Mouse (Mus musculus): ENCODE data around the gene Npas2. TPM values are rescaled to one million over a fixed set of nuclear protein-coding genes. Genes with fewer than 3 reads are reported as not detected.

Gene Npas2
- total and polyA plus RNA-seq, 3 experiments = not detected

GRCm38 (mm10) chr1:39284786-39285185 lies 91.3 kb downstream of the Npas2 start:
- no peak overlapping the region for H3K4me3 ChIP-seq (ENCODE audit: control insufficient read depth in 1 of 2, insufficient read depth in 1 of 2, low read depth in 2 of 2, low read length in 2 of 2)
- no peaks in the 10 kb centered on the region for H3K4me1 ChIP-seq (ENCODE audit: control insufficient read depth in 1 of 2, insufficient read depth in 2 of 2, low read length in 2 of 2)
- no peak overlapping the region for H3K27ac ChIP-seq (ENCODE audit: control insufficient read depth, low read depth, low read length)
- no peak overlapping the region for H3K9ac ChIP-seq (ENCODE audit: control insufficient read depth, low read depth, low read length, poor library complexity, severe bottlenecking)
- H3K79me2 ChIP-seq (ENCODE audit: control insufficient read depth, insufficient read depth, low read length, poor library complexity) = no peaks in the 10 kb centered on the region
- TF ChIP-seq RAD21 (IDR thresholded peaks at IDR 0.05; ENCODE audit: low read depth, low read length) = no peak
- TF ChIP-seq CTCF (IDR thresholded peaks at IDR 0.05 in 2 of 3, conservative IDR thresholded peaks at IDR 0.05 in 1 of 3; ENCODE audit: control insufficient read depth in 1 of 3, insufficient read depth in 1 of 3, low read depth in 2 of 3, low read length in 3 of 3, poor library complexity in 1 of 3, severe bottlenecking in 1 of 3) = no peak
- TF ChIP-seq NRF1 (IDR thresholded peaks at IDR 0.05; ENCODE audit: insufficient read depth, low read depth, low read length, poor library complexity, severe bottlenecking) = no peak
- TF ChIP-seq MAZ (IDR thresholded peaks at IDR 0.05; ENCODE audit: low read depth, low read length) = no peak
- TF ChIP-seq ELF1 (IDR thresholded peaks at IDR 0.05; ENCODE audit: low read depth, low read length) = no peak
- TF ChIP-seq MYC (IDR thresholded peaks at IDR 0.05; ENCODE audit: low read depth, low read length) = no peak
- TF ChIP-seq ETS1 (IDR thresholded peaks at IDR 0.05; ENCODE audit: low read depth, low read length) = no peak
- TF ChIP-seq MAFK (IDR thresholded peaks at IDR 0.05; ENCODE audit: borderline replicate concordance, low read depth, low read length) = no peak
- no peak for TF ChIP-seq KAT2A (conservative IDR thresholded peaks at IDR 0.05; ENCODE audit: low read depth, low read length)
- TF ChIP-seq ZMIZ1 (IDR thresholded peaks at IDR 0.05; ENCODE audit: low read depth, low read length) = no peak
- TF ChIP-seq UBTF (IDR thresholded peaks at IDR 0.05; ENCODE audit: borderline replicate concordance, insufficient read depth, low read depth, low read length) = no peak
- TF ChIP-seq SIN3A (IDR thresholded peaks at IDR 0.05; ENCODE audit: low read length) = no peak
- TF ChIP-seq MEF2A (IDR thresholded peaks at IDR 0.05; ENCODE audit: extremely low read depth, insufficient replicate concordance, low read depth, low read length, poor library complexity, severe bottlenecking) = no peak
- TF ChIP-seq USF1 (IDR thresholded peaks at IDR 0.05; ENCODE audit: low read depth, low read length) = no peak
- TF ChIP-seq TAL1 (IDR thresholded peaks at IDR 0.05; ENCODE audit: low read length) = no peak
- no peak for TF ChIP-seq ZNF384 (IDR thresholded peaks at IDR 0.05; ENCODE audit: low read depth, low read length)
- TF ChIP-seq HCFC1 (IDR thresholded peaks at IDR 0.05; ENCODE audit: low read depth, low read length) = no peak
- TF ChIP-seq EP300 (IDR thresholded peaks at IDR 0.05; ENCODE audit: low read depth in 1 of 2, low read length in 2 of 2) = no peak
- no peak for TF ChIP-seq MXI1 (IDR thresholded peaks at IDR 0.05; ENCODE audit: low read depth, low read length)
- no peaks in the 10 kb centered on the region for H3K9me3 ChIP-seq (replicated peaks; ENCODE audit: insufficient read depth, low read length)
- H3K27me3 ChIP-seq (ENCODE audit: control insufficient read depth in 1 of 2, insufficient read depth in 2 of 2, low read length in 2 of 2) = no peaks in the 10 kb centered on the region; a peak in 1 of 4 replicates
- H3K36me3 ChIP-seq (ENCODE audit: control insufficient read depth in 1 of 2, insufficient read depth in 2 of 2, low read length in 2 of 2) = no peaks in the 10 kb centered on the region
- no peak for DNase-seq (ENCODE audit: low read depth, low spot score)

GRCm38 (mm10) chr1:39287076-39287475 lies 93.5 kb downstream of the Npas2 start:
- Histone ChIP-seq H3K9me3 (replicated peaks; ENCODE audit: insufficient read depth, low read length) (no peaks in the 10 kb centered on the region), H3K4me1 (ENCODE audit: control insufficient read depth in 1 of 2, insufficient read depth in 2 of 2, low read length in 2 of 2) (no peaks in the 10 kb centered on the region), H3K9ac (ENCODE audit: control insufficient read depth, low read depth, low read length, poor library complexity, severe bottlenecking) (no peak overlapping the region), H3K79me2 (ENCODE audit: control insufficient read depth, insufficient read depth, low read length, poor library complexity) (no peaks in the 10 kb centered on the region), H3K27me3 (ENCODE audit: control insufficient read depth in 1 of 2, insufficient read depth in 2 of 2, low read length in 2 of 2) (no peaks in the 10 kb centered on the region; a peak in 1 of 4 replicates), H3K27ac (ENCODE audit: control insufficient read depth, low read depth, low read length) (no peak overlapping the region), H3K36me3 (ENCODE audit: control insufficient read depth in 1 of 2, insufficient read depth in 2 of 2, low read length in 2 of 2) (no peaks in the 10 kb centered on the region), H3K4me3 (ENCODE audit: control insufficient read depth in 1 of 2, insufficient read depth in 1 of 2, low read depth in 2 of 2, low read length in 2 of 2) (no peak overlapping the region)
- no peak for DNase-seq (ENCODE audit: low read depth, low spot score)
- TF ChIP-seq MAFK (IDR thresholded peaks at IDR 0.05; ENCODE audit: borderline replicate concordance, low read depth, low read length) = no peak
- TF ChIP-seq CHD2 (IDR thresholded peaks at IDR 0.05; ENCODE audit: low read length) = no peak
- no peak for TF ChIP-seq POLR2AphosphoS5 (IDR thresholded peaks at IDR 0.05; ENCODE audit: borderline replicate concordance, low read depth, low read length)
- no peak for TF ChIP-seq UBTF (IDR thresholded peaks at IDR 0.05; ENCODE audit: borderline replicate concordance, insufficient read depth, low read depth, low read length)
- no peak for TF ChIP-seq MEF2A (IDR thresholded peaks at IDR 0.05; ENCODE audit: extremely low read depth, insufficient replicate concordance, low read depth, low read length, poor library complexity, severe bottlenecking)
- TF ChIP-seq USF1 (IDR thresholded peaks at IDR 0.05; ENCODE audit: low read depth, low read length) = no peak

Measured in MEL (cell line).